Mouse (Mus musculus) forebrain, embryonic 12.5 days (tissue): Measurements from ENCODE around the gene Ehd1. TPM values are rescaled to one million over a fixed set of nuclear protein-coding genes. Genes with fewer than 3 reads are reported as not detected.

Experiments used
- ATAC-seq: fragments of 200-750 bp; cut with Nextera tagmentation; 2 replicates; pipeline ENCODE4 v1.8.0; 2017; ENCODE audit warnings: moderate TSS enrichment; ENCODE audit not compliant: low FRiP score
- H3K27ac ChIP-seq: fragments of 300-500 bp; sonication (generic); 2 replicates; pipeline ENCODE4 v1.5.1; 2016; ENCODE audit warnings: mild to moderate bottlenecking
- H3K27me3 ChIP-seq: fragments of 300-500 bp; sonication (generic); 2 replicates; pipeline ENCODE4 v1.6.1; 2016; ENCODE audit warnings: mild to moderate bottlenecking
- H3K36me3 ChIP-seq: fragments of 300-500 bp; sonication (generic); replicated peaks from 2 replicates; pipeline ENCODE4 v1.6.1; 2016; ENCODE audit warnings: mild to moderate bottlenecking
- H3K4me1 ChIP-seq: fragments of 300-500 bp; sonication (generic); 2 replicates; pipeline ENCODE4 v1.6.1; 2016
- H3K4me2 ChIP-seq: fragments of 300-500 bp; sonication (generic); 2 replicates; pipeline ENCODE4 v1.6.1; 2016; ENCODE audit warnings: mild to moderate bottlenecking, moderate library complexity
- H3K4me3 ChIP-seq: fragments of 300-500 bp; sonication (generic); replicated peaks from 2 replicates; pipeline ENCODE4 v1.5.1; 2016; ENCODE audit warnings: mild to moderate bottlenecking
- H3K9ac ChIP-seq: fragments of 300-500 bp; sonication (generic); 2 replicates; pipeline ENCODE4 v1.6.1; 2016; ENCODE audit warnings: mild to moderate bottlenecking
- H3K9me3 ChIP-seq: fragments of 300-500 bp; sonication (generic); 2 replicates; pipeline ENCODE4 v1.6.1; 2016
- WGBS: fragments of 180-500 bp; shearing (Covaris S2); methylation state at CpG from one replicate; pipeline ENCODE4 v1.1.7; 2016; 5-methylcytosine and 5-hydroxymethylcytosine counted together
- polyA plus RNA-seq: library from polyadenylated mRNA; unstranded; fragments of >200 nt; fragmentation: Nextera tagmentation; extraction: Ambion mirVana; gene quantifications from 2 replicates; pipeline ENCODE4 v1.2.1, GENCODE M21; 2016

Ehd1 gene
- 86.6 and 89.0 TPM in 2 replicates for polyA plus RNA-seq

- peak; percentile 97 for ATAC-seq
- no peaks in the 10 kb centered on the region for H3K9me3 ChIP-seq
- peak within 1 kb of the TSS; percentile 80 for H3K27ac ChIP-seq
- peak within 1 kb of the TSS; percentile 84 for H3K4me2 ChIP-seq
- under 1% methylated on average over 97 of the region's 106 CpGs for WGBS
- H3K9ac ChIP-seq: peak within 1 kb of the TSS; percentile 88
- peaks cover 23% of the 10 kb centered on the region for H3K36me3 ChIP-seq
- H3K4me3 ChIP-seq: peak within 1 kb of the TSS; percentile 87
- peaks cover 38% of the 10 kb centered on the region for H3K4me1 ChIP-seq
- H3K27me3 ChIP-seq: no peaks in the 10 kb centered on the region
Measured at GRCm38 (mm10) chr19:6276426-6277421, at the start of gene Ehd1. Gene Ehd1 (plus strand): TSS chr19:6276725.

- H3K27me3 ChIP-seq: no peaks in the 10 kb centered on the region
- ATAC-seq: no peak
- H3K36me3 ChIP-seq: peaks cover 47% of the 10 kb centered on the region
- no peak overlapping the region for H3K9ac ChIP-seq
- H3K4me3 ChIP-seq: no peak overlapping the region
- H3K9me3 ChIP-seq: no peaks in the 10 kb centered on the region
- no peak overlapping the region for H3K27ac ChIP-seq
- no peak overlapping the region for H3K4me2 ChIP-seq
- 93% methylated on average over 14 of the region's 14 CpGs for WGBS
- H3K4me1 ChIP-seq: peaks cover 5% of the 10 kb centered on the region; the same call in 1 of the 2 replicates
Measured at GRCm38 (mm10) chr19:6226763-6227162, 49.8 kb upstream of the Ehd1 start.

- H3K27ac ChIP-seq: no peak overlapping the region
- H3K4me1 ChIP-seq: peaks cover 5% of the 10 kb centered on the region; the same call in 1 of the 2 replicates
- H3K9me3 ChIP-seq: no peaks in the 10 kb centered on the region
- no peak overlapping the region for H3K4me3 ChIP-seq
- no peak for ATAC-seq
- no peak overlapping the region for H3K4me2 ChIP-seq
- peaks cover 55% of the 10 kb centered on the region for H3K36me3 ChIP-seq
- WGBS: 79% methylated on average over 4 of the region's 4 CpGs
- H3K27me3 ChIP-seq: no peaks in the 10 kb centered on the region
- H3K9ac ChIP-seq: no peak overlapping the region
Measured at GRCm38 (mm10) chr19:6227864-6228263, 48.7 kb upstream of the Ehd1 start.

GRCm38 (mm10) chr19:6230411-6230810 lies 46.1 kb upstream of the Ehd1 start:
- WGBS: 93% methylated on average over 4 of the region's 4 CpGs
- no peak for ATAC-seq
- peaks cover 65% of the 10 kb centered on the region for H3K36me3 ChIP-seq
- H3K4me1 ChIP-seq: peaks cover 18% of the 10 kb centered on the region
- no peak overlapping the region for H3K4me3 ChIP-seq
- H3K9me3 ChIP-seq: no peaks in the 10 kb centered on the region
- H3K27ac ChIP-seq: no peak overlapping the region
- no peak overlapping the region for H3K9ac ChIP-seq
- no peaks in the 10 kb centered on the region for H3K27me3 ChIP-seq
- no peak overlapping the region for H3K4me2 ChIP-seq

- Histone ChIP-seq H3K9me3 (no peaks in the 10 kb centered on the region), H3K36me3 (peaks cover 65% of the 10 kb centered on the region), H3K4me1 (peaks cover 17% of the 10 kb centered on the region), H3K9ac (peak overlapping the region; percentile 17; the same call in 1 of the 2 replicates), H3K27me3 (no peaks in the 10 kb centered on the region), H3K4me2 (no peak overlapping the region), H3K27ac (no peak overlapping the region), H3K4me3 (no peak overlapping the region)
- no peak for ATAC-seq
- 85% methylated on average over 2 of the region's 2 CpGs for WGBS
Measured at GRCm38 (mm10) chr19:6231036-6231435, 45.5 kb upstream of the Ehd1 start.

GRCm38 (mm10) chr19:6233647-6234046 lies 42.9 kb upstream of the Ehd1 start:
- Histone ChIP-seq H3K4me3 (no peak overlapping the region), H3K4me2 (no peak overlapping the region), H3K27me3 (no peaks in the 10 kb centered on the region), H3K27ac (no peak overlapping the region), H3K4me1 (peaks cover 18% of the 10 kb centered on the region), H3K36me3 (peaks cover 47% of the 10 kb centered on the region), H3K9ac (no peak overlapping the region), H3K9me3 (no peaks in the 10 kb centered on the region)
- ATAC-seq: no peak
- 91% methylated on average over 16 of the region's 16 CpGs for WGBS

GRCm38 (mm10) chr19:6234337-6235083 lies 42.0 kb upstream of the Ehd1 start:
- peak overlapping the region; percentile 72 for H3K4me3 ChIP-seq
- no peak overlapping the region for H3K27ac ChIP-seq
- ATAC-seq: no peak
- 63% methylated on average over 10 of the region's 11 CpGs for WGBS
- H3K36me3 ChIP-seq: peaks cover 39% of the 10 kb centered on the region
- H3K4me2 ChIP-seq: peak overlapping the region; percentile 75
- peak overlapping the region; percentile 80 for H3K9ac ChIP-seq
- no peaks in the 10 kb centered on the region for H3K9me3 ChIP-seq
- H3K27me3 ChIP-seq: no peaks in the 10 kb centered on the region
- peaks cover 18% of the 10 kb centered on the region for H3K4me1 ChIP-seq

- Histone ChIP-seq H3K9ac (peak within 1 kb of the TSS; percentile 80), H3K27ac (peak within 1 kb of the TSS; percentile 95), H3K36me3 (peaks cover 32% of the 10 kb centered on the region), H3K27me3 (no peaks in the 10 kb centered on the region), H3K4me3 (peak within 1 kb of the TSS; percentile 72), H3K9me3 (no peaks in the 10 kb centered on the region), H3K4me1 (peaks cover 18% of the 10 kb centered on the region), H3K4me2 (peak within 1 kb of the TSS; percentile 75)
- WGBS: 1% methylated on average over 48 of the region's 48 CpGs
- ATAC-seq: peak; percentile 94
Measured at GRCm38 (mm10) chr19:6235084-6236052, 41.2 kb upstream of the Ehd1 start, which contains the start of gene Ppp2r5b. Gene Ppp2r5b (minus strand): TSS chr19:6235872.

- H3K9me3 ChIP-seq: no peaks in the 10 kb centered on the region
- WGBS: 0% methylated on average over 9 of the region's 9 CpGs
- peak overlapping the region; percentile 95 for H3K27ac ChIP-seq
- no peaks in the 10 kb centered on the region for H3K27me3 ChIP-seq
- H3K36me3 ChIP-seq: peaks cover 25% of the 10 kb centered on the region
- H3K4me1 ChIP-seq: peaks cover 20% of the 10 kb centered on the region
- H3K9ac ChIP-seq: peak overlapping the region; percentile 80
- peak overlapping the region; percentile 72 for H3K4me3 ChIP-seq
- peak overlapping the region; percentile 75 for H3K4me2 ChIP-seq
- peak; percentile 91 for ATAC-seq
Measured at GRCm38 (mm10) chr19:6236053-6236441, 40.5 kb upstream of the Ehd1 start.

GRCm38 (mm10) chr19:6236842-6237241 lies 39.7 kb upstream of the Ehd1 start:
- Histone ChIP-seq H3K9me3 (no peaks in the 10 kb centered on the region), H3K36me3 (peaks cover 17% of the 10 kb centered on the region; the same call in 1 of the 2 replicates), H3K4me3 (no peak overlapping the region), H3K4me1 (peaks cover 20% of the 10 kb centered on the region), H3K9ac (no peak overlapping the region), H3K4me2 (no peak overlapping the region), H3K27me3 (no peaks in the 10 kb centered on the region), H3K27ac (no peak overlapping the region)
- WGBS: 66% methylated on average over 7 of the region's 7 CpGs
- ATAC-seq: no peak

- ATAC-seq: no peak
- no peak overlapping the region for H3K4me3 ChIP-seq
- H3K36me3 ChIP-seq: peaks cover 3% of the 10 kb centered on the region; the same call in 1 of the 2 replicates
- no peak overlapping the region for H3K27ac ChIP-seq
- H3K9me3 ChIP-seq: no peaks in the 10 kb centered on the region
- H3K27me3 ChIP-seq: no peaks in the 10 kb centered on the region
- no peak overlapping the region for H3K9ac ChIP-seq
- no peak overlapping the region for H3K4me2 ChIP-seq
- H3K4me1 ChIP-seq: peaks cover 33% of the 10 kb centered on the region
Measured at GRCm38 (mm10) chr19:6238740-6239139, 37.8 kb upstream of the Ehd1 start.
